In genomic region chr13:29350004-29350403, GRCm38 (mm10) we compare ENCODE assay signal across 13 mouse cellular contexts.
"Had no signal": no experiment of that assay in that cellular context is flagged by ENCODE, and none has a peak within 500 bp of the region (broad histone marks: within the 10 kb centered on the region; RNA-seq: fewer than 3 reads in every experiment).

No protein-coding gene starts in this region.

- H3K4me3 ChIP-seq: limb, embryonic 15.5 days; liver, embryonic 12.5 days; midbrain, embryonic 12.5 days; myocyte had no signal

- DNase-seq: layer of hippocampus, adult 9-11 months; layer of hippocampus, postnatal 36 days; lung, embryonic 14.5 days; lung, postnatal 10 days; lung, postnatal 4 days; right cerebral cortex, postnatal 4 days; spleen, adult 18-20 months; thymus, adult 18-20 months; thymus, postnatal 14 days had no signal

- H3K9me3 ChIP-seq: limb, embryonic 15.5 days; midbrain, embryonic 12.5 days had no signal

- H3K27me3 ChIP-seq: limb, embryonic 15.5 days; liver, embryonic 12.5 days; midbrain, embryonic 12.5 days had no signal

- H3K9ac ChIP-seq: limb, embryonic 15.5 days; liver, embryonic 12.5 days; lung, embryonic 14.5 days; midbrain, embryonic 12.5 days had no signal

- ATAC-seq: liver, embryonic 12.5 days had no signal

- H3K27ac ChIP-seq: limb, embryonic 15.5 days; liver, embryonic 12.5 days; midbrain, embryonic 12.5 days had no signal

- H3K4me1 ChIP-seq: liver, embryonic 12.5 days had no signal

- H3K4me2 ChIP-seq: limb, embryonic 15.5 days; liver, embryonic 12.5 days; lung, embryonic 14.5 days; midbrain, embryonic 12.5 days had no signal
